Mouse (Mus musculus) skeletal muscle tissue, adult 2 months (tissue): ENCODE results near the gene Il17ra.

Experiments used
- DNase-seq: peaks from one replicate; pipeline ENCODE4 v3.0.0-alpha.2; 2012; ENCODE audit warnings: low read depth, low spot score

Gene Il17ra

DNA sequence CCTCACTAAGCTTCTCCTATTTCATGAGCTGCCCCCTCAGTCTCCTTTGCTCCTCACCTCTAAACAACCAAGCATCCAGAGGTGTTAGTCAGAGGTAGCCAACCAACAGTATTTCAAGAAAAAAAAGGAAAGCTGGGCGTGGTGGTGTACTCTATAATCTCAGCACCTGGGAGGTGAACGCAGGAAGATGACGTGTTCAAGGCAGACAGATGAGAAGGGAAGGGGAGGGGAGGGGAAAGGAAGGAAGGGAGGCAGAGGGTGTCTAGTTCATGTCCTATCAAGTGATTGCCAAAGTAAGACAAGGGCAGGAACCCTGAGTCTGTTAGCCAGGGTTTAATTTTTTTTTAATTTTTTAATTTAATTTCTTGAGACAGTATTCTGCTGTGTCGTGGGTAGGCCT, 45.6 kb downstream of the Il17ra start:
- DNase-seq, result no peak

DNA sequence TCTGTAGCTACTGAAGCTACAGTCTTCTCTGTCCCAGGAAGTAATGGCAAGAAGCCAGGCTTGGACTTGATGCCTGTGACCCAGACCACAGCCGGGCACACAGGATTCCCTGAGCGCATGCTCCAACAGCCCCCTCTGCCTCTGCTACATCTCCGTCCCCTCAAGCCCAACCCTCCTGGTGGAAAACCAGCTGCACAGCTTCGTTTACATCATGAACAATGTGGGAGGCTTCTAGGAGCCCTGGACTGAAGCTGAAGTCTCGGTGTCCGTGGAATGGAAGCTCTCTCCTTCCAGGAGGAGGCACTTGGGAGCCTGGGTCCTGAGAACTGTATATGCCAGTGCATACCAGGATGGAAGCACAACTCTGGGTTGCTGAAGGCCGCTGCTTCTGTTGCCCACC, 46.9 kb downstream of the Il17ra start:
- DNase-seq, result no peak

DNA sequence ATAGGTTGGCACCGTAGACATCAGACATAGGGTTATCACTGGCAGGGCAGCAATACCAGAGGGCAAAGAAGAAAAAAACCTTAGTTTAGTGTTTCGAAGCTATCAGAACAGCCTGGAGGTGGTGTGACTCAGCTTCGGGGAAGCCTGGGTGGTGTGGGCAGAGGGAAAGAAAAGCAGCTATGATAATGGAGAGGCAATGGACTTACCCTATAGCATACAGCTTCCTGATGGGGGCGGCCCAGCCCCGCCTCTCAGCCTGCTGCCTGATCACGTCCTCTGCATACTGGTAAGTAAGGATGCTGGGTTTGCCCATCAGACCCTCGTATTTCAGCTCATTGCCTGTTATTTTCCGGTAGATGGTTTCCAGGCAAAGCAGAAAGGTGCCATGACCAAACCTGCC, 47.4 kb downstream of the Il17ra start:
- DNase-seq, result no peak

DNA sequence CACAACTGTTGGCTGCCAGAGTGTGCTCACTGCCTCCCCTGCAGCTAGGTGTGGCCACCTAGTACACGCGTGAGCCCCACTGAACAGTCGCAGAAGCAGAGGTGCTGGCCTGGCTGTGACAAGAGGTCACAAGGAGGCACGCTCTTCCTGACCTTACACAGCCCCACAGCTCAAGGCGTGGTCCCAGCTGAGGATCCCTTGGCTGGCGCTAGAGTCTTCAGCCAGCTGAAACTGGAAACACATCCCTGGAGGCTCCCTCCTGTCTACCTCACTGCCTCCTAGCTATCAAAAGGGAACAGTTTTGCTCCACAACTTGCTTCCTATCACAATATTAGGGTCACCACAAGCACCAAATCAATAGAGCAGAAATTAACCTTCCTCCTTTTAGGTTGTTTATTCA, 48.2 kb downstream of the Il17ra start:
- no peak for DNase-seq

DNA sequence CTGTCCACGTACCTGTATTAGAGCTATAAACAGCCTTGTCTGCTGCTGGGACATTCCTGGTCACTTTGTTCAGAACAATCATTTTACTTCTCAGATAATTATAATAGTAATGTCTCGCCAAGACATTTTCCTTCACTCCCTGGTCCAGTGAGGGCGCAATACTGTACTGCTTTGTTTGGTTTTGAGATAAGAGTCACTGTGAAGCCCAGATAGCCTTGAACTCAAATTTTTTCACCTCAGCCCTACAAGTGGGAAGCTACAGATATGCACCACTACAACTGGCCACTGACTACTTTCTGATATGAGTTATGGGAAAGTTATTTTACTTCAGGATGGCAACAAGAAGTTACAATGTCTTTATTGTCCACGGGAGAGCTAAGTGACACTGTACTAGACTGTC, 53.4 kb downstream of the Il17ra start:
- DNase-seq, result no peak

DNA sequence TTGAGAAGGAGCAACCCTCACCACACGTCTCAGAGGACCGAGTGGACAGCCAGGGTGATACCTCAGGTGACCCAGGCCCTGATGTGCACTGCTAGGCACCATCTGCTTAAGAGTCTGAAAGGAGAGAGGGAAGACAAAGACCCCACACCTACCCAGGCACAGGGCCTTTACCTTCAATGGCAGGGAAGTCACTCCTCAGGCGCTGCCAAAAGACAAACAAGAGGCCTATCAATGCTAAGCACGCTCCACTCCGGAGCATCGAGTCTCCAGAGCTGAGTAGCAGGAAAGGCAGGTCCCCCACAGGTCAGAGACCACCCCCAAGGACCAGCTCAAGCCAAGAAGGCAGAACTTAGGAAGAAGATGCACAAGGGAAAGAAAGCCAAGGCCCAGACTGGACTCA, 53.8 kb downstream of the Il17ra start:
- no peak for DNase-seq

DNA sequence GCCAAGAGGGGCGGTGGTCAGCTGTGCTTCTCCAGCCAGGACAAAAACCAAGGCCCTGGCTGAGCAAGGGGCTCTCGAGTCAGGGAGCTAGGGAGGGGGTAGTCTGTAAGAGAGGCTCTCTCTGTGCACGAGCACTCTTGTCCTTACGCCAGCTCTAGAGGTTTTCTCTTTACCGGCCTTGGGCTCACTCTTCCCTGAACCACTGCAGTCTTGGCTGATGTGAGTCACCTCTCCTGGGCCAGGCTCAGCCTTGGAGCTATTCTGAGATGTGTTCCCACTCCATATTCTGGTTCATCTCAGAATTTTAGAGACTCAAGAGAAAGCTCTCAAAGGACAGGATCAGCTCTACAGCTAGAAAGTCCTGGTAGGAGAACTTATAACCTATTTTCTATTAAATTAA, 54.3 kb downstream of the Il17ra start:
- no peak for DNase-seq

DNA sequence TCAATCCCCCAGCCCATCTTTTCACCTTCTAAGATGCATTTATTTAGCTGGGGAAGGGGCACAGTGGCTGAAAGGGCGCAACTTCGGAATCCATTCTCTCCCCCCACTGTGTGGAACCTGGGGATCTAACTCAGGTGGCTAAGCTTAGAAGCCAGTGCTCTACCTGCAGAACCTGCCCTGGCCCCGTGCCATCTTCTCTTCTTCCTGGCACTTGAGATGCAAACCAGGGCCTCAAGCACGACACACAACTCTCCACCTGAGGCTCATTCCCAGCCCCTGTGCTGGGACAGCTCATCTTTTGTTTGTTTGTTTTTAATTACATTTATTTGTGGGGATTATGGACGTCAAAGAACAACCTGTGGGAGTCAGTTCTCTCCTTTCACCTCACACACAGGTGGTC, 56.6 kb downstream of the Il17ra start:
- no peak for DNase-seq

DNA sequence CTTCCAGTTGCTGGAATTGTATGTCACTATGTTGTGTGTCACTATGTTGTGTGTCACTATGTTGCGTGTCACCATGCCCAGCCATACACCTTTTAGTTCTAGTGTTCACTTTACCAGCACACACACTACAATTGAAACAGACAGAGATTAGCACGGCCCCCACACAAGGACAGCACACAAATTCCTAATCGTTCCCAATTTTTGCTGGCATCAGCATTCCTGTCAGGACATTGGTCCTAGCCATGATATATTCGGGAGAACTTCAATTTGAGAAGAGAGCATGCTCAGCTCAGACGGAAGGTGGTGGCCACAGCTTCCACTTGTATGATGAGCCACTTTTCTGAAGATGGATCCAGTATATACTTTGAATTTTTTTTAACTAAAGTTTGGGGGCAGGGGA, 61.7 kb downstream of the Il17ra start:
- no peak for DNase-seq

DNA sequence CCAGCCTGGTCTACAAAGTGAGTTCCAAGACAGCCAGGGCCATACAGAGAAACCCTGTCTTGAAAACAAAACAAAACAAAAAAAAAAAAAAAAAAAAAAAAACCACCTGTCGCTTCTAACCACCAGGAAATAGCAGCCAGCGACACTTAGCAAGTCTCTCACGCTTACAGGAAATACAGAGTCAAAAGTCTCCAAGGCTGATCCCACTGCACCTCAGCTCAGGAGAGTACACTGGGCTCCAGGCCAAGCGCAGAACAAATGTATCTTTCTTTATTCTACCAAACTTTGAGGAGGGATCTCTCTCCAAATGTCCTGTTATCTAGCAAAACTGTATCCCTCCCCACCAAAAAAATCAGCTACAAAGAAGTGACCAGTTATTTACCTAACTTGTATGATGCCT, 66.1 kb downstream of the Il17ra start:
- DNase-seq, result no peak

DNA sequence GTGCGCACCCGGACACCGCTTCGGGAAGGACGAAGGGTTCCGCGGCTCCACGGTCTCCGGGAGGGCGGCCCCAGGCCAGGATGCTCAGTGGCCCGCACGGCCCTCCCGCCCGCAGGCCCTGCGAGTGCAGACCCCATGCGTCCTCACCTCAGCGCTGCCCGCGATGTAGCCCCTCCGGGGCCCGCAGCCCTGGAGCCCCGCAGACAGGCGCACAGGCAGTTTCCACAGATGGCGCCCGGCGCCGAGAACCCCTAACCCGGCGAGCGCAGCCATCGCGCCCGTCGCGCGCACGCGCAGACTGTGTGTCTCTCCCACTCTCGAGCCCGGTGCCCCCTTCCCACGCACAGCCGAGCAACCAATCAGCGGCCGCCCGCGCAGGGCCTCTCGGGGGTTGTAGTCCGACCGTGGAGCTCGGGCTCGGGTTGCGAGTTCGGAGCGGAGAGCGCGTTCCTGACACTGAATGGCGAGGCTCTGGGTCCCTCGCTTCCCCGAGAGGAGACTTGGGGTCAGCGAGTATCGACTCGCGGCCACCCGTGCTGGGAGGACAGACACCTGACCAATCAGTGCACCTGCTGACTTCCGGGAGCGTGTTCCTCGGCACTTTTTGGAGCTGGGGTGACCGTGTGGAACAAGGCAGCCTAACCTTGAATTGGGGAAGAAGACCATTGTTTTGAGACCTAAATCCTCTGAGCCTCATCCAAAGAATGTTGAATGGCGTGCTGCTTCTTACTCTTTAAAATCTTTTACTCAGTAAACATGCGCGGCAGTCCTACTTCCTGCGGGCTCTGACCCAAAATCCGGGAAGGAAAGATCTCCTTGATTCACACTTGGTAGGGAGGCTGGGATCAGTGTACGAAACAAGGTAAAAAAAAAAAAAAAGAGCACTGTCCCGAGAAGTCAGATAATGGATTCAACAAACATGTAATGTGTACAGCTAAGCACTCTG, 68.2 kb downstream of the Il17ra start, which contains the start of gene Hdhd5:
TSS of gene Hdhd5 (minus strand) at position 300 of the 946 bp plus-strand sequence.
- DNase-seq, result peak; percentile 91

DNA sequence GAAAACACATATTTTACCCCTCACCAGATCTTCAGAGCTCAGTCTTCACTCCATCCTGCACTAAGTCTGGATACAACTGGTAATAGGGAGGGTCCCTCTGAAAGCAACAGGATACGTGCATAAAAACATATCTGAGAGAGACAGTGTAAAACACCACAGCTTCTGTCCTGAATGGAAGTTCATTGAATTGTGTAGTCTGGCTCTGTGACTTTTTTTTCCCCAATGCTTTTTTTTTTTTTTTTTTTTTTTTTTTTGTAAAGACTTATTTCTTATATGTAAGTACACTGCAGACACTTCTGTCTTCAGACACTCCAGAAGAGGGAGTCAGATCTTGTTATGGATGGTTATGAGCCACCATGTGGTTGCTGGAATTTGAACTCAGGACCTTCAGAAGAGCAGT, 69.5 kb downstream of the Il17ra start:
- no peak for DNase-seq

DNA sequence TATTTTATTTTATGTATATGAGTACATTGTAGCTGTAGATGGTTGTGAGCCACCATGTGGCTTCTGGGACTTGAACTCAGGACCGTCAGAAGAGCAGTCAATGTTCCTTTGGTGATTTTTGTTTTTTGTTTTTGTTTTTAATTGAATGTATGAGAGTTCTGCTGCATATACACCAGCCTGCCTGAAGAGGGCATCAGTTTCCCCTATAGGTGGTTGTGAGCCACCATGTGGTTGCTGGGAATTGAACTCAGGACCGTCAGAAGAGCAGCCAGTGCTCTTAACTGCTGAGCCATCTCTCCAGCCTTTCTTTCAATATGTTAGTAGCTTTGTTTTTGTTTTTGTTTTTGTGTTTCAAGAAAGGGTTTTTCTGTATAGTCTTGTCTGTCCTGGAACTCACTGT, 73.3 kb downstream of the Il17ra start:
- no peak for DNase-seq
